Mouse (Mus musculus) mature B cell (primary cell): ENCODE measurements around the gene Shc2.

ENCODE experiments used
- in situ Hi-C: fragments of 300-500 bp; cut with MboI; formaldehyde crosslinking; loops from 2 replicates; pipeline ENCODE4 v1.14.3; 2019

The Shc2 gene

GRCm38 (mm10) chr10:79637128-79638110, at the start of gene Shc2:
Gene Shc2 (minus strand): TSS chr10:79637918.
- in situ Hi-C loops, result no loop called here

GRCm38 (mm10) chr10:79687513-79687912, 49.8 kb upstream of the Shc2 start:
- in situ Hi-C loops, result no loop called here

- in situ Hi-C loops, result no loop called here
Observed at GRCm38 (mm10) chr10:79686691-79687090, 49.0 kb upstream of the Shc2 start.

- in situ Hi-C loops, result no loop called here
Observed at GRCm38 (mm10) chr10:79686219-79686618, 48.5 kb upstream of the Shc2 start.

- in situ Hi-C loops, result no loop called here
Observed at GRCm38 (mm10) chr10:79684770-79685600, 47.3 kb upstream of the Shc2 start.

GRCm38 (mm10) chr10:79683726-79684640, 46.3 kb upstream of the Shc2 start:
- in situ Hi-C loops, result no loop called here

GRCm38 (mm10) chr10:79682916-79683582, 45.3 kb upstream of the Shc2 start:
- in situ Hi-C loops, result no loop called here

GRCm38 (mm10) chr10:79682551-79682915, 44.8 kb upstream of the Shc2 start:
- in situ Hi-C loops, result no loop called here

- in situ Hi-C loops, result no loop called here
Observed at GRCm38 (mm10) chr10:79681591-79682245, 44.0 kb upstream of the Shc2 start, which contains the start of gene Cdc34. Gene Cdc34 (plus strand): TSS chr10:79682195.

GRCm38 (mm10) chr10:79680606-79681495, 43.1 kb upstream of the Shc2 start:
- in situ Hi-C loops, result no loop called here

GRCm38 (mm10) chr10:79675346-79676035, 37.8 kb upstream of the Shc2 start:
- in situ Hi-C loops, result no loop called here

GRCm38 (mm10) chr10:79673054-79673453, 35.3 kb upstream of the Shc2 start:
- in situ Hi-C loops, result no loop called here

GRCm38 (mm10) chr10:79672088-79672455, 34.4 kb upstream of the Shc2 start:
- in situ Hi-C loops, result no loop called here

- in situ Hi-C loops, result no loop called here
Observed at GRCm38 (mm10) chr10:79671396-79672087, 33.8 kb upstream of the Shc2 start.

GRCm38 (mm10) chr10:79670071-79670888, 32.6 kb upstream of the Shc2 start:
- in situ Hi-C loops, result no loop called here

GRCm38 (mm10) chr10:79669576-79670057, 31.9 kb upstream of the Shc2 start:
- in situ Hi-C loops, result no loop called here
